Mouse (Mus musculus) bone marrow macrophage, adult 2 months (primary cell): ENCODE data around the gene Gstp3.

Experiments used
- CTCF ChIP-seq: IDR thresholded peaks from 2 replicates; pipeline ENCODE4 v1.5.1; 2012; ENCODE audit warnings: low read depth, mild to moderate bottlenecking, low read length, moderate library complexity
- POLR2A ChIP-seq: IDR thresholded peaks from 2 replicates; pipeline ENCODE4 v1.6.1; 2012; ENCODE audit warnings: mild to moderate bottlenecking, low read depth, low read length, borderline replicate concordance

DNA sequence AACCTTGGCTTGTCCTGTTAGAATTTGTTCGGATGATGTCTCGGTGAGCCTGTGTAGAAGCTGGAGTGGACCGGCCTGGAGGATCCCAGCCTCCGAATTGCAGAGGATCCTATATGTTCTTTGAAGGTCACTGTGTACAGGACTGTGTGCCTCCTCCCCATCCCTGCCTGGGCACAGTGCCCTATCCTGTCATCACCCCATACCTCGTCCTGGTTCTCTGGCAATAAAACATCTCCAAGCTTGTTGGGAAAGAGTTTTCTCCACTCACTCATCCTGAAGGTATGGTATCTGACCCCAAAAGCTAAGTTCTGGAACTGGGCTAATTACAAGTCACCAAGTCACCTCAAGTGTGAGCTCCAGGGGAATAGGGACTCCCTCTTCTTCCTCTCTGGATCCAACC is 27.7 kb upstream of the Gstp3 start:
- TF ChIP-seq CTCF (no peak), POLR2A (no peak)
